Mouse (Mus musculus): Measurements from ENCODE around the gene Cisd3.
"Not testable (repeated sequence)": the region's sequence is repeated elsewhere in the genome, so short reads cannot be mapped to it uniquely, and the experiment has no call there.

The Cisd3 gene

DNA sequence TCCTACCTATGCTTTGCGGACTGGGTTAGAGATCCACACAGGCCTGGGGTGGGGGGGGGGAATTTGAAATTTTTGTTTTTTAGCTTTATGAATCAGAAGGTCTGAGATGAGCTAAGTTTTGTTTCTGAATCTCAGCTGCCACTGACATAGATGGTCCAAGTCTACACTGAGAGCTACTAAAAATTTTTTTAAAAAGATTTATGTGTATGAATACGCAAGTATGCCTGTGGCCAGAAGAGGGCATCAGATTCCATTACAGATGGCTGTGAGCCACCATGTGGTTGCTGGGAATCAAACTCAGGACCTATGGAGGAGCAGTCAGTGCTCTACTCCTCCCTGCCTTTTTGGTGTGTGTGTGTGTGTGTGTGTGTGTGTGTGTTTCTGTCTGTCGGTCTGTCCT, 28.7 kb downstream of the Cisd3 start:
- no peak for DNase-seq

- DNase-seq: no peak
These were observed 29.4 kb downstream of the Cisd3 start for GRCm38 (mm10) chr11:97714784-97715760.

DNA sequence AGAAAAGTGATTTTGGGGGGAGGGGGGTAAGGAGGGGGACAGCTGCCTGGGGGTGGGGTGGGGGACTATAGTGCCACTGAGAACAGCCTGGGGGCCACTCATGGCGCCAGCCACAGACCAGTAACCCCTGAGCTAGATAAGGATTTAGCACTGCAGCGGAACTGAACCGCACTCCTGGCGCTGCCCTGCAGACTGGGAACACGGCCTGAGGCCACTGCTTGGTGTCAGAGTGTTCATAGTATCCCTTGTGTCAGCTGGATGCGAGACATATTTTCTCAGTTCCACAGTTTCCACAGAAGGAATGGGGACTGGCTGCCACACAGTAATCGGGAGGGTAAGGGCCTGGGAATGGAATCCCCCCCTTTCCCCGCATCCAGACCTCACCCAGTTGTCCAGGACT, 30.4 kb downstream of the Cisd3 start:
- no peak for DNase-seq

GRCm38 (mm10) chr11:97717369-97718280, 32.0 kb downstream of the Cisd3 start:
- DNase-seq: no peak

DNA sequence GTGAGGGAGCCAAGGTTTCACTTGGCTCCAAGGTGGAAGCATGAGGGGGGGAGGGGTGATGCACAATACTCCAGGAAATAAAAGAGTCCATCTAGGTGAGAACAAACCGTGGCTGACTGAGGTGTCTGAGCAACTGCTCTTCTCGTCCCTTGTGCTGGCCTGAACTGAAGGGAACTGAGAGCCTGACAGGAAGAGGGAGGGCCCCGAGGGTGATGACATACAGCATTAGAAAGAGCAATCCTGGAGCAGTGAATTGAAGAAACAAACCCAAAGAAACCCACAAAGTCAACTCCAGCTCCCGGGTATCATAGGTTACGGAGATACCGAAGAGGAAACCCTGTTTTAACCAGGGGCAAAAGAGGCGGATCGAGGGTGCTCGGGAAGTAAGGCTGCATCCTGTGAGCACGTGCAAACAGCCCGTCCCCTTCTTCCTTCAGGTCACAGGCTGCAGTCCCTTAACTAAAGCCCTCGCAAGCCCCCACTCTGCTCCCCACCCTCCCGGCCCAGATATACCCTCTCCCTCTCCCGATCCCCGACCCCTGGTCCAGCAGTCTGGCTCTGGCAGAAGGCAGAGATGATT, 32.7 kb downstream of the Cisd3 start:
- DNase-seq: no peak

- DNase-seq: no peak
These were observed 33.4 kb downstream of the Cisd3 start for GRCm38 (mm10) chr11:97719041-97719440.

DNA sequence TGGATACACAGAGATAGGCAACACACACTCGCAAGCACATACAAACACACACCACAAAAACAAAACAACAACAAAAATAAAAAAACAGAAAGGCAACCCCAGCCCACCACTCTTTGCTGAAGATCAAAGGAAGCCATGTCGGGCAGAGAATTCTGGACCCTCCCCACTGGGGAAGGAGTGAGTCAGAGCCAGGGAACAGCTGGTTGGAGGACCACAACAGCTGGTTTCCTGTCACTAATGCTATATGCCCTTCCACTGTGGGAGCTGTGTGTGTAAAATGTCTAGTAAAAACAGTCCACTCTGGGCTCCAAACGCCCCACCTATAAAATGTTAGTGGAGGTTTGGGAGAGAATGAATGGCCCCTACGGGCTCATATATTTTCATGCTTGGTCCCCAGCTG, 35.7 kb downstream of the Cisd3 start:
- no peak for DNase-seq

DNA sequence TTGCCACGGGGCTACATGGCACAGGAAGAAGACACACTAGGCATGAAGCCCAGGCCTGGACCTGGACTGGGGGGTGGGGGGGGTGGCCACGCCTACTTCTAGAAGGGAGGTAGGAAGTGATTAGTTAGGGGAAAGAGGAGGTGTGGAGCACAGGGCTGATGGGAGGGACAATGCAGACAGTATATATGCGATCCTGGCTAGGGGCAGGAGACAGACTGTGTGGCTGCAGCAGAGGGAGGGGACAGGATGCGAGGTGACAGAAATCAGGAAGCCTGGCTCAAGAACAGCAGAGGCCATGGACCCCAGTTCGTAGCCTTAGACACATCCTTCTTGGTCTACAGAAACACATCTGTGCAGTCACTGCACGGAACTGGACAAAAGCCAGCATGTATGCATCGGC, 38.1 kb downstream of the Cisd3 start:
- DNase-seq: no peak

GRCm38 (mm10) chr11:97728311-97728710, 42.7 kb downstream of the Cisd3 start:
- no peak for DNase-seq

DNA sequence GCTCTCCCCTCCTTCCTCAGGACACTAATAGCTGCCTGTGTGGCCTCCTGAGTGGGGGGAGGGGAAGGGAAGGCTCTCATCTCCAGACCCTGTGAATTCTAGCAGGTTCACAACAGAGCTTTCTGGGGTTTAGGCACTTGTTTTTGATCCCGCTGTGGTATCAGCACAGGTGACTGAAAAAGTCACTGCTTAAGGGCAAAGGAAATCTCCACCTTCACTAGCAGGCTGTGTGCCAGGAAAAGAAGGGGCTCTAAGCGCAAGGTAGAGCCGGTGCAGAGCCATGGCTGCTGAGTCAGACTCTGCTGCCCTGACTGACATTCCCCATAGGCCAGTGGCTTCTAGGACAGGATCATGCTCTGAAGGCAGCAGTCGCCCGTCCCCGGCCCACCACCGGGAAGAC, 43.1 kb downstream of the Cisd3 start:
- no peak for DNase-seq

GRCm38 (mm10) chr11:97733689-97734088, 48.1 kb downstream of the Cisd3 start:
- no peak for DNase-seq

- not testable (repeated sequence) for DNase-seq
These were observed 49.2 kb downstream of the Cisd3 start for GRCm38 (mm10) chr11:97734810-97735209.

DNA sequence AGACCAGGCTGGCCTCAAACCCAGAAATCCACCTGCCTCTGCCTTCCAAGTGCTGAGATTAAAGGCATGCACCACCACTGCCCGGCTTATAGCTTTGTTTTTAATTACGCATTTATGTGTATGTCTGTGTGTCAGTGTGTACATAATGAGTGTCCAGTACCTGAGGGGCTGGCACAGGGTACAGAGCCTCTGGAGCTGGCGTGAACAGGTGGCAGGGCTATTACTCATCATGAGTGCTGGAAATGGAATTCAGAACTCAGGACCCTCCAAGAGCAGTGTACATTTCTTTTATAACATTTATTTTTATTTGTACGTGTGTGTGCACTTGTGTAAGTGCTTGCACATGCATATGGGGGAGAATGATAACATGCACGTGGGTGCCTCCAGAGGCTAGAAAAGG, 51.0 kb downstream of the Cisd3 start:
- DNase-seq: no peak

- no peak for DNase-seq
These were observed 52.0 kb downstream of the Cisd3 start for GRCm38 (mm10) chr11:97737600-97737999.

Measured in right cerebral cortex, postnatal 4 days (tissue).